Mouse (Mus musculus): Measurements from ENCODE around the gene C1qtnf1. TPM values are rescaled to one million over a fixed set of nuclear protein-coding genes. Genes with fewer than 3 reads are reported as not detected.
A peak's percentile ranks its signal among the peaks of the same experiment; 100 is the strongest.

The C1qtnf1 gene
- polyA plus RNA-seq, 1 experiment, result 14.7 TPM

- Histone ChIP-seq H3K4me3 (ENCODE audit: insufficient read depth, low read depth, low read length) (no peak overlapping the region), H3K27ac (replicated peaks; ENCODE audit: low read depth, low read length) (no peak overlapping the region), H3K4me1 (ENCODE audit: control insufficient read depth, insufficient read depth, insufficient read length, low read length) (peaks cover 17% of the 10 kb centered on the region)
Observed at GRCm38 (mm10) chr11:118442691-118443090, 14.7 kb downstream of the C1qtnf1 start.

- Histone ChIP-seq H3K4me3 (ENCODE audit: insufficient read depth, low read depth, low read length) (no peak overlapping the region), H3K4me1 (ENCODE audit: control insufficient read depth, insufficient read depth, insufficient read length, low read length) (peaks cover 12% of the 10 kb centered on the region), H3K27ac (replicated peaks; ENCODE audit: low read depth, low read length) (no peak overlapping the region)
Observed at GRCm38 (mm10) chr11:118443201-118443970, 15.4 kb downstream of the C1qtnf1 start.

DNA sequence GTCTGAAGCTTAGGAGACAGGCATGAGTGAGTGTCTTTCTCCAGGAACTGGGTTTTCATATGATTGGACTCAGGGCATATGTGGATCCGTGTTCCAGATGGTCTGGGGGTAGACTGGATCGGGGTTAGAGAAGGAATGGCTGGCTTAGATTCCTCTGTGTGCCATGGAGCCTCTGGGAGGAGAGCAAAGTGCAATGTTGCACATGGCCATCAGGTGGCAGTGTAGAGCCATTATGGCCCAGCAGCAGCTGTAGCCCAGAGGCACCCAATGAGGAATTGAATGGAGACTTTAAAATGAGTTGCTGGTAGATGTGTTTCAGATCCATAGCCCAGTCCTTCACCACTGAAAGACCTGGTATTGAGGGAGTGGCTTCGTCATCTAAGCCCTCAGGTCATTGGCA lies 17.8 kb downstream of the C1qtnf1 start:
- Histone ChIP-seq H3K27ac (replicated peaks; ENCODE audit: low read depth, low read length) (no peak overlapping the region), H3K4me1 (ENCODE audit: control insufficient read depth, insufficient read depth, insufficient read length, low read length) (peaks cover 15% of the 10 kb centered on the region), H3K4me3 (ENCODE audit: insufficient read depth, low read depth, low read length) (no peak overlapping the region)

DNA sequence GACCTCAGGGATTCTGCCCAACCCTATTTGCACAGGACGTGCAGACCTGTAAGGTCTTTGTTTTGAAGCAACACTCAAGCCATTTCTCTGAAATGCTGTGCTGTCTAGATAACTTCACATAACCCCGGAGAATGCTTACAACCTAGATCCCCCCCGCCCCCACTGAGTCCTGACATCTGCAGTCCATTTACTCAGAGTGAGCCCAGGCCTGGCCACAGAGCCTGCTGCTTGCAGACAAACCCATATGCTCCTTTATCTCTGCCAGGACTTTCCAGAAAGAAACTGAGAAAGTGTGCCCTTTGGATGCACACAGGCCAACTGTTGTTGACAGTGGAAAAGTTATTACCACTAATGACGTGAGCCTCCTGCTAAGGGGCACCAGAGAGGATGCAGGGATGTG lies 19.3 kb downstream of the C1qtnf1 start:
- Histone ChIP-seq H3K4me1 (ENCODE audit: control insufficient read depth, insufficient read depth, insufficient read length, low read length) (peaks cover 9% of the 10 kb centered on the region), H3K27ac (replicated peaks; ENCODE audit: low read depth, low read length) (no peak overlapping the region), H3K4me3 (ENCODE audit: insufficient read depth, low read depth, low read length) (no peak overlapping the region)

- no peak overlapping the region for H3K4me3 ChIP-seq (ENCODE audit: insufficient read depth, low read depth, low read length)
- peaks cover 13% of the 10 kb centered on the region for H3K4me1 ChIP-seq (ENCODE audit: control insufficient read depth, insufficient read depth, insufficient read length, low read length)
- no peak overlapping the region for H3K27ac ChIP-seq (replicated peaks; ENCODE audit: low read depth, low read length)
Observed at GRCm38 (mm10) chr11:118448385-118448784, 20.4 kb downstream of the C1qtnf1 start.

GRCm38 (mm10) chr11:118451211-118451610 lies 23.2 kb downstream of the C1qtnf1 start:
- Histone ChIP-seq H3K4me1 (ENCODE audit: control insufficient read depth, insufficient read depth, insufficient read length, low read length) (peaks cover 26% of the 10 kb centered on the region), H3K4me3 (ENCODE audit: insufficient read depth, low read depth, low read length) (no peak overlapping the region), H3K27ac (replicated peaks; ENCODE audit: low read depth, low read length) (no peak overlapping the region)

GRCm38 (mm10) chr11:118452955-118453354 lies 25.0 kb downstream of the C1qtnf1 start:
- H3K4me1 ChIP-seq (ENCODE audit: control insufficient read depth, insufficient read depth, insufficient read length, low read length), result peaks cover 30% of the 10 kb centered on the region
- H3K27ac ChIP-seq (replicated peaks; ENCODE audit: low read depth, low read length), result no peak overlapping the region
- no peak overlapping the region for H3K4me3 ChIP-seq (ENCODE audit: insufficient read depth, low read depth, low read length)

DNA sequence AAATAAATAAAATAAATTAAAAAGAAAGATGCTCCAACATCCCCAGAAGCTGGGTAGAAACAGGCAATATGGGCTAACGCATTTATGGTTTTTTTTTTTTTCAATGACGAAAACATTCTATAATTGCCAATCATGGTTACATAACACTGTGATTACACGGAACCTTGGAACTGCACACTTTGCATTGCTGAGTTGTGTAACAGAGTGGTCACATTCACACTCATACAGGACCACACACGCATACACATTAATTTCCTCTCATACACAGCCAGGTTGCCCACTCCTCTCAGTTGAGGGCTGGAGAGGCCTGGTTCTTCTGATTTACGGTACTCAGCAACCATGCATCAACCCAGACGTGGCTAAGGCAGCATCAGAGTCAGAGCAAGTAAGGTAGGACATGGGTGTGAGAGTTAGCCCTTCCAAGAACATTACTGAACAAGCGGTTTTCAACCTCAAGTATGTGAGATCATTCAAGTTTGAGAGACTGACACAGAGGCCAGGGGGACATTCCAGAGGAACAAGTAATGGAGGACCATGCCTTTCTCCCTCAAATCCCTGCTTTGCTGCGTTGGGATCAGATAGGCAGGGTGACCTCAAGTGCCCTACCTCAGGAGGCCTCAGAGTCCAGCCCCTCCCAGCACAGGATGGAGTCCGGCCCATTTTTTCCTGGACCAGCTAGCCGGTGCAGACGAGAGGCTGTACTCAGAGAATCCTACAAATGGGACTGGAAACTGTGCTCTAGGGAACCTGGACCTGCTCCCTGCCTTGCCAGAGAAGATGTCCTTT lies 26.1 kb downstream of the C1qtnf1 start:
- H3K4me1 ChIP-seq (ENCODE audit: control insufficient read depth, insufficient read depth, insufficient read length, low read length), result peaks cover 30% of the 10 kb centered on the region
- no peak overlapping the region for H3K4me3 ChIP-seq (ENCODE audit: insufficient read depth, low read depth, low read length)
- H3K27ac ChIP-seq (replicated peaks; ENCODE audit: low read depth, low read length), result peak overlapping the region; percentile 66; the same call in 1 of the 2 replicates

- H3K4me1 ChIP-seq (ENCODE audit: control insufficient read depth, insufficient read depth, insufficient read length, low read length), result peaks cover 32% of the 10 kb centered on the region
- H3K27ac ChIP-seq (replicated peaks; ENCODE audit: low read depth, low read length), result peak overlapping the region; percentile 35; the same call in 1 of the 2 replicates
- no peak overlapping the region for H3K4me3 ChIP-seq (ENCODE audit: insufficient read depth, low read depth, low read length)
Observed at GRCm38 (mm10) chr11:118455788-118456187, 27.8 kb downstream of the C1qtnf1 start.

DNA sequence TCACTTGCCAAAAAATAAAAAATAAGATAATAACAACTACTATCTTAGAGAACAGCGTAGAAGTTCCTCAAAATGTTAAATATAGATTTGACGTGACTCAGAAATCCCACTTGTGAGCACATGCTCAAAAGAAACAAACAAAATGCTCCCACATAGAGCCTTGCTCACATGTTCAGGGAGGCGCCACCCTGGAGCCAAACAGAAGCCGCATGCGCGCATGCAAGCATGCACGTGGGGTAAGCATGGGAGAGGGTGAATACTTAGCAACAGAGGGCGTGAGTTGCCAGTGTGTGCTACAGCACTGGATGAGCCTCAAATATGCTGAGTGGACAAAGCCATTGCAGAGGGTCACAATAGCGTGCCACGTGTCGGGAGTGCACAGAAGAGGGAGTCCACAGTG lies 28.9 kb downstream of the C1qtnf1 start:
- Histone ChIP-seq H3K4me3 (ENCODE audit: insufficient read depth, low read depth, low read length) (no peak overlapping the region), H3K4me1 (ENCODE audit: control insufficient read depth, insufficient read depth, insufficient read length, low read length) (peaks cover 32% of the 10 kb centered on the region), H3K27ac (replicated peaks; ENCODE audit: low read depth, low read length) (peak overlapping the region; percentile 56)

- H3K27ac ChIP-seq (replicated peaks; ENCODE audit: low read depth, low read length), result peak overlapping the region; percentile 93
Observed at GRCm38 (mm10) chr11:118459051-118459450, 31.0 kb downstream of the C1qtnf1 start.

GRCm38 (mm10) chr11:118459536-118459935 lies 31.5 kb downstream of the C1qtnf1 start:
- Histone ChIP-seq H3K27ac (replicated peaks; ENCODE audit: low read depth, low read length) (peak overlapping the region; percentile 93), H3K4me1 (ENCODE audit: control insufficient read depth, insufficient read depth, insufficient read length, low read length) (peaks cover 21% of the 10 kb centered on the region), H3K4me3 (ENCODE audit: insufficient read depth, low read depth, low read length) (peak overlapping the region; percentile 14; the same call in 1 of the 2 replicates)

More at GRCm38 (mm10) chr11:118459051-118459450, 31.0 kb downstream of the C1qtnf1 start:
- Histone ChIP-seq H3K4me1 (ENCODE audit: control insufficient read depth, insufficient read depth, insufficient read length, low read length) (peaks cover 24% of the 10 kb centered on the region), H3K4me3 (ENCODE audit: insufficient read depth, low read depth, low read length) (peak overlapping the region; percentile 34)

- Histone ChIP-seq H3K4me1 (ENCODE audit: control insufficient read depth, insufficient read depth, insufficient read length, low read length) (peaks cover 21% of the 10 kb centered on the region), H3K27ac (replicated peaks; ENCODE audit: low read depth, low read length) (no peak overlapping the region), H3K4me3 (ENCODE audit: insufficient read depth, low read depth, low read length) (no peak overlapping the region)
Observed at GRCm38 (mm10) chr11:118460280-118460679, 32.3 kb downstream of the C1qtnf1 start.

- H3K27ac ChIP-seq (replicated peaks; ENCODE audit: low read depth, low read length), result no peak overlapping the region
- no peak overlapping the region for H3K4me3 ChIP-seq (ENCODE audit: insufficient read depth, low read depth, low read length)
- H3K4me1 ChIP-seq (ENCODE audit: control insufficient read depth, insufficient read depth, insufficient read length, low read length), result no peaks in the 10 kb centered on the region
Observed at GRCm38 (mm10) chr11:118467441-118468035, 39.5 kb downstream of the C1qtnf1 start.

GRCm38 (mm10) chr11:118469509-118470160 lies 41.6 kb downstream of the C1qtnf1 start:
- no peak overlapping the region for H3K27ac ChIP-seq (replicated peaks; ENCODE audit: low read depth, low read length)

More at GRCm38 (mm10) chr11:118469509-118470160, 41.6 kb downstream of the C1qtnf1 start:
- H3K4me3 ChIP-seq (ENCODE audit: insufficient read depth, low read depth, low read length), result no peak overlapping the region
- no peaks in the 10 kb centered on the region for H3K4me1 ChIP-seq (ENCODE audit: control insufficient read depth, insufficient read depth, insufficient read length, low read length)
